Mouse (Mus musculus) limb, embryonic 13.5 days (tissue): ENCODE data around the gene Spata18. TPM values are rescaled to one million over a fixed set of nuclear protein-coding genes. Genes with fewer than 3 reads are reported as not detected.

Experiments
- ATAC-seq: fragments of 200-750 bp; cut with Nextera tagmentation; 2 replicates; pipeline ENCODE4 v1.8.0; 2017; ENCODE audit warnings: low read depth, moderate number of reproducible peaks, moderate TSS enrichment; ENCODE audit not compliant: low FRiP score
- H3K27ac ChIP-seq: fragments of 300-500 bp; sonication (generic); 2 replicates; pipeline ENCODE4 v1.5.1; 2015; ENCODE audit warnings: inconsistent platforms, mild to moderate bottlenecking, moderate library complexity
- H3K27me3 ChIP-seq: fragments of 300-500 bp; sonication (generic); 2 replicates; pipeline ENCODE4 v1.6.1; 2015; ENCODE audit warnings: mild to moderate bottlenecking, inconsistent platforms
- H3K36me3 ChIP-seq: fragments of 300-500 bp; sonication (generic); 2 replicates; pipeline ENCODE4 v1.6.1; 2015; ENCODE audit warnings: inconsistent platforms, mild to moderate bottlenecking, moderate library complexity
- H3K4me1 ChIP-seq: fragments of 300-500 bp; sonication (generic); 2 replicates; pipeline ENCODE4 v1.6.1; 2015; ENCODE audit warnings: inconsistent platforms
- H3K4me2 ChIP-seq: fragments of 300-500 bp; sonication (generic); replicated peaks from 2 replicates; pipeline ENCODE4 v1.6.1; 2015; ENCODE audit warnings: inconsistent platforms, mild to moderate bottlenecking, moderate library complexity
- H3K4me3 ChIP-seq: fragments of 300-500 bp; sonication (generic); 2 replicates; pipeline ENCODE4 v1.5.1; 2015; ENCODE audit warnings: moderate library complexity, mild to moderate bottlenecking, inconsistent platforms
- H3K9ac ChIP-seq: fragments of 300-500 bp; sonication (generic); 2 replicates; pipeline ENCODE4 v1.6.1; 2015; ENCODE audit warnings: mild to moderate bottlenecking, inconsistent platforms
- H3K9me3 ChIP-seq: fragments of 300-500 bp; sonication (generic); 2 replicates; pipeline ENCODE4 v1.6.1; 2016; ENCODE audit warnings: inconsistent platforms
- whole genome bisulfite sequencing: fragments of 180-500 bp; shearing (Covaris S2); methylation state at CpG from one replicate; pipeline ENCODE4 v1.1.7; 2015; 5-methylcytosine and 5-hydroxymethylcytosine counted together
- polyA plus RNA-seq: library from polyadenylated mRNA; unstranded; fragments of >200 nt; fragmentation: Nextera tagmentation; extraction: Ambion mirVana; gene quantifications from 2 replicates; pipeline ENCODE4 v1.2.1, GENCODE M21; 2015

Gene Spata18
- polyA plus RNA-seq, 1 experiment from 2014 or later = 1.9 TPM

DNA sequence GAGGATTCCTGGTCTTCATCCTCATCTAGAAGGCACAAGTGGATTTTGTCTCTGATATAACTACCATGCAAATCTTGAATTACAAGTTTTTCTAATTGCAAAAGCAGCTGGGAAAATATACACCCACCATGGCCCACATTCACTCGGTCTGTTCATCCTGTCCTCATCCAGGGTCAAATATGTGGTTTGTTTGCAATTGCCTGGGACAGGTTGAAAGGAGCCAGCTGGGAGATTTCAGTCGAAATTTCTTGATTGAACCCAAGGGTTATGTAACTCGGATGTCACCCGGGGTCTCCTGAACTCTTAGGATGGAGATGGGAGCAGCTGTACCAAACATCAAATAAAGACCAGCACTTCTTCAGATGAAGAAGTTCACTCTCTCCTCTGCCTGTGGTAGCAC is 46.5 kb downstream of the Spata18 start:
- Histone ChIP-seq H3K27ac (no peak overlapping the region), H3K27me3 (no peaks in the 10 kb centered on the region), H3K4me2 (no peak overlapping the region), H3K9ac (no peak overlapping the region), H3K4me1 (peaks cover 36% of the 10 kb centered on the region), H3K36me3 (no peaks in the 10 kb centered on the region), H3K4me3 (no peak overlapping the region), H3K9me3 (no peaks in the 10 kb centered on the region)
- ATAC-seq = no peak
- WGBS = 74% methylated on average over 4 of the region's 4 CpGs

DNA sequence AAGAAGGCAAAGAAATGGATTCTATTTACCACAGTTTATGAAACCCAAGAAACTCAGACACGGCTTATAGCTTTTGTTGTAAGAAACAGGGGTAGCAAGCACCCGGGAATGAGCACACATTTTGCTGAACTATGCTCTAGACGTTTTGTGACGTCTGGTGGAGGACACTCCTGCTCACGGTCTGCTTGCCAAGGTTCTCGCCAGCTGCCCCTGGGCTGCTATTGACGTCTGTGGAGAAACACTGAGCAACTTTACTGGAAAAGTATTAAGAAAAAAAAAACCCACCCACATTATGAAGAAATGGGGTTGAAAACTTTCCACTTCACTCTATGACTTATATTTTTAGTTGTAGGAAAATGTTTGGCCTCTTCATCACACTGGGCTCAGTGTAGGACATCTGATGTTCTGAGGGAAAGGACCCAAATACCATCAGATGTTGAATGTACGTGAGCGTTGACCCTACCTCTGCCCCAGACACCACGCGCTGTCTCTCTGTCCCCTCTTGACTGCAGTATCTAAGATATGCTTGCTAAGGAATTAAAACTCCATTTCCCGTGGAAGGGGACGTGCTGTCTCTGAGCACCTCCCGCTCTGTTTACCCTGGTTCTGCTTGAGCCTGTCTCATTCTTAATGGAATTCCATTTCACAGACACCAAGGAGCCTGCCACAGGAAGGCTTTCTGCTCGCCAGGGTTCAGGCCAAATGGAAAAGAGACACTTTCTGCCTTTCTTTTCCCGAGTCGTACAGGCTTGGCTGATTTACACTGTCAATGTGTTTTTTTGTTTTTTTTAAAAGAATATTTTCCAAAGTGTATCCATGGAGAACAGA is 50.1 kb downstream of the Spata18 start:
- Histone ChIP-seq H3K9me3 (no peaks in the 10 kb centered on the region), H3K27me3 (no peaks in the 10 kb centered on the region), H3K36me3 (no peaks in the 10 kb centered on the region), H3K4me1 (peaks cover 46% of the 10 kb centered on the region), H3K4me2 (no peak overlapping the region), H3K27ac (peak overlapping the region; percentile 87), H3K9ac (no peak overlapping the region), H3K4me3 (no peak overlapping the region)
- ATAC-seq = peak; percentile 35; the same call in 1 of the 2 replicates
- 60% methylated on average over 17 of the region's 17 CpGs for WGBS

DNA sequence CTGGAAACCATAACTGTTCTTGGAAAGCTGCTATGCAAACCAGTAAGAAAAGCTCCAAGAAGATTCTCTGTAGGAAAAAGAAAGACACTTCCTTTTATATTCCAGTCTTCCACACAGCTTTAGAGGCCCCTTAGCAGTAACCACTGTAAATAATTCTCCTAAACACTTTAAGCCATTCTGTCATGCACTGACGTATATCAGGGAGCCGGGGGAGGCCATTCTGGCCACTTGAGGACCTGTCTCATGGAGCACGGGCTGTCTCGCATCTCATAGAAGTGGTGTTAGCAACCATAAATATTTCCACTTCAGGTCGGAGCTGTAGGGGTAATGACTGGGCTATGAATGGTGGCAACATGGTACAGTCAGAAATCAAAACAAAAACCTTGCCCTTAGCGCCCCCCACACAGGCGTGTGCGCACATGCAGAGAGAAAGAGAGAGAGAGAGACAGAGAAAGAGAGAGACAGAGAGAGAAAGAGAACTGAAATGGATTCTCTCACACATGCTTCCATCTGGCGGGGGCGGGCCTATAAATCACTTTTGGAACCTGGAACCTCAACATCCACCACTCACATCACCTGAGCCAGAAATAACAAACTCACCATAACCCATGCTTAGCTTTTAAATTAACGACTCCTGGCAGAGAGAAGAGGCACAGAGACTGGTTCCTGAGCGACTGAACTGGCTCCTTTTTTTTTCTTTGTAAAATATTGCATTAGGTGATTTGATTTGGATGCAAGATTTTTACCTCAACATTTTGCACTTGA is 50.9 kb downstream of the Spata18 start:
- Histone ChIP-seq H3K36me3 (no peaks in the 10 kb centered on the region), H3K27ac (peak overlapping the region; percentile 87), H3K4me3 (no peak overlapping the region), H3K4me1 (peaks cover 46% of the 10 kb centered on the region), H3K4me2 (no peak overlapping the region), H3K27me3 (no peaks in the 10 kb centered on the region), H3K9me3 (no peaks in the 10 kb centered on the region), H3K9ac (no peak overlapping the region)
- ATAC-seq = peak; percentile 52; the same call in 1 of the 2 replicates
- 49% methylated on average over 12 of the region's 12 CpGs for WGBS

DNA sequence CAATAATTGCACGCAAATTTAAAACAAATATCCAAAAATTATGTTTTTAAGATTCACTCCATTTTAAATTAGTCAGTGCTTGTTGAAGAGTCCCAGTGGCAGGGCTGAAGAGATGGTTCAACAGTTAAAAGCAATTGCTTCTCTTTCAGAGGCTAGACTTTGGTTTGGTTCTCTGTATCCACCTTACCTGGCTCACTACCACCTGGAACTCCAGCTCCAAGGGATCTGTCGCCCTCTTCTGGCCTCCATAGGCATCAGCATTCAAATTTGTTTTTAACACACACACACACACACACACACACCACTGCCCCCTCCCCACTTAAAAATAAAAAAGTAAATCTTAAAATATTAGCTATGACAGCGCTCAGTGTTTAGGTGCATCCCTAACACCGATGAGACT is 51.9 kb downstream of the Spata18 start:
- Histone ChIP-seq H3K4me1 (peaks cover 52% of the 10 kb centered on the region), H3K4me3 (no peak overlapping the region), H3K27ac (peak overlapping the region; percentile 87; the same call in 1 of the 2 replicates), H3K9me3 (no peaks in the 10 kb centered on the region), H3K4me2 (no peak overlapping the region), H3K9ac (no peak overlapping the region), H3K27me3 (no peaks in the 10 kb centered on the region), H3K36me3 (no peaks in the 10 kb centered on the region)
- 94% methylated on average over 4 of the region's 4 CpGs for WGBS
- no peak for ATAC-seq

DNA sequence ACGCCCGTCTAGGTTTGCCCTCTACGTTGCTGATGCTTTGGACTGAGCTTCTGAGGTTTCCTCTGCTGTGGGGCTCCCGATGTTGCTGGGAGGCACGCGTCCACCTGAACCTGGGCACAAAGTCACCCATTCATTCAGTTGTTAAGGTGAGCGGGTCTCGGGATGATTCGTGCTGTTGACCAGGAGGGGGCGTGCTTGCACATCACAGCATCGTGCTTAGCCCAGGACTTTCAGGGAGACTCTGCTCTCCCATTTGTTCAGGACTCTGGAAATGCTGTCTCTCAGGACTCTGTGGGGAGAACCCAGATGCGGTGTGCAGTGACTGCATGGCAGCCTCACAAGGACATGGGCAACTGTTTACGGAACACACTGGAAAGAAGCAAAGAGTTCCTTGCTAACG is 53.1 kb downstream of the Spata18 start:
- WGBS = 39% methylated on average over 14 of the region's 14 CpGs
- no peak overlapping the region for H3K4me3 ChIP-seq
- H3K27me3 ChIP-seq = no peaks in the 10 kb centered on the region
- no peaks in the 10 kb centered on the region for H3K36me3 ChIP-seq
- no peaks in the 10 kb centered on the region for H3K9me3 ChIP-seq
- H3K27ac ChIP-seq = no peak overlapping the region
- H3K9ac ChIP-seq = no peak overlapping the region
- peaks cover 57% of the 10 kb centered on the region for H3K4me1 ChIP-seq
- no peak overlapping the region for H3K4me2 ChIP-seq
- ATAC-seq = no peak

DNA sequence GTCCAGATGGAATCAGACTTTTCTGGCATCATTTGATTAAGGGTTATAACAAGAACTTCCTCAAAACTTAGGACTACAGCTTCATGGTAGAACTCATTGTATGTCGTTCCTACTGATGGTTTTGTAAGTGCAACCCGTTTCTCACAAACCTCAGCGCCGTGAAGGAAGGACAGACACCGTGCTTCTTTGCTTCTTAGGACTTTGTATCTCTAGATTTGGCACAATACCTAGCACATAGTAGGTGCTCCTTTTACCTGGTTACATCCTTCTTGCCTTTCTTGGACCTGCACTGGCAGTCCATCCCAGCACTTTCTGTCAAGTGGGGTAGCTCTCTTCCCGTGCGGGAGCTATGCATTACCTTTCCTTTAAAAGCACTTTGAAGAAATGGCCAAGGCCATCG is 53.6 kb downstream of the Spata18 start:
- Histone ChIP-seq H3K27ac (peak overlapping the region; percentile 28; the same call in 1 of the 2 replicates), H3K4me2 (no peak overlapping the region), H3K4me1 (peaks cover 58% of the 10 kb centered on the region), H3K27me3 (no peaks in the 10 kb centered on the region), H3K4me3 (no peak overlapping the region), H3K9me3 (no peaks in the 10 kb centered on the region), H3K36me3 (no peaks in the 10 kb centered on the region), H3K9ac (0 out of 2 replicates have a peak overlapping the region, but pooled peaks have one; percentile 25)
- ATAC-seq = no peak
- WGBS = 75% methylated on average over 8 of the region's 8 CpGs

DNA sequence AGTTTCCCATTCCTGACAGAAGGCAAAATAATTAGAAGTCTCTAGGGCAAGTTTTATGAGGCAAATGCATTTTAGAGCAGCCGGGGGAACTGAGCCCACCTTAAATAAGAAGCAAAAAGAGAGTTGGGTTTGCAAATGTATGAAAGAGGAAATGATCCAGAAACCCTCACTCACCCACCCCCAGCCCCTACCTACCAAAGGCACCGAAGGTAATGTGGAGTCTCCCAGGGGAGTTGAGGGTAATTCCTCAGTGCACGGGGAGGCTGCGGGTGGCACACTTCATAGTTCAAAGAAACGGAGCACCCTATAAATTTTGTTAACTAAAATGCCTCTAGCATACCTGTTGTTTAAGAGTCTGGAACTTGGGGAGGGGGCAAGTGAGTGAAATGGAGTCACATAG is 54.1 kb downstream of the Spata18 start:
- WGBS = 28% methylated on average over 5 of the region's 5 CpGs
- Histone ChIP-seq H3K4me2 (no peak overlapping the region), H3K27me3 (no peaks in the 10 kb centered on the region), H3K4me1 (peaks cover 58% of the 10 kb centered on the region), H3K9ac (no peak overlapping the region), H3K36me3 (no peaks in the 10 kb centered on the region), H3K27ac (peak overlapping the region; percentile 28; the same call in 1 of the 2 replicates), H3K9me3 (no peaks in the 10 kb centered on the region), H3K4me3 (no peak overlapping the region)
- no peak for ATAC-seq

DNA sequence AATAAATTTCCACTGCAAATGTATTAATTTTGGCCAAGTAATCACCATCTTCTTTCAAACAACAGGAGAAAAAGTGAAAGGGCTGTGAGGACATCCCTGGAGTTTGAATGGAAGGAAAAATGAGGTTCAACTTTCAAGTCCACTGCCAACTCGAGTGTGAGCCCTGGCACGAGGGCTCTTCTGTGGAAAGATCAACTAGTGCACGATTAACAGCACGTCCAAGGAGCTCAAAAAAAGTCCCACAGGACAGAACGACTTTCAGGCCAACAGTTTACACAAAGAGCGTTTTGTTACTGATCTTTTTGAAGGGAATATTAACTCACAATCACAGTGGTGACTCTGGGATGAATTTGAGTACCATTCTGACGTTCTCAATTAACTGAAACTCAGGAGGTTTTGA is 61.7 kb downstream of the Spata18 start:
- WGBS = 42% methylated on average over 7 of the region's 7 CpGs
- H3K9ac ChIP-seq = no peak overlapping the region
- H3K9me3 ChIP-seq = no peaks in the 10 kb centered on the region
- no peaks in the 10 kb centered on the region for H3K36me3 ChIP-seq
- ATAC-seq = peak; percentile 17; the same call in 1 of the 2 replicates
- H3K27me3 ChIP-seq = no peaks in the 10 kb centered on the region
- no peak overlapping the region for H3K4me3 ChIP-seq
- H3K4me2 ChIP-seq = no peak overlapping the region
- H3K27ac ChIP-seq = peak overlapping the region; percentile 78
- H3K4me1 ChIP-seq = peaks cover 35% of the 10 kb centered on the region

DNA sequence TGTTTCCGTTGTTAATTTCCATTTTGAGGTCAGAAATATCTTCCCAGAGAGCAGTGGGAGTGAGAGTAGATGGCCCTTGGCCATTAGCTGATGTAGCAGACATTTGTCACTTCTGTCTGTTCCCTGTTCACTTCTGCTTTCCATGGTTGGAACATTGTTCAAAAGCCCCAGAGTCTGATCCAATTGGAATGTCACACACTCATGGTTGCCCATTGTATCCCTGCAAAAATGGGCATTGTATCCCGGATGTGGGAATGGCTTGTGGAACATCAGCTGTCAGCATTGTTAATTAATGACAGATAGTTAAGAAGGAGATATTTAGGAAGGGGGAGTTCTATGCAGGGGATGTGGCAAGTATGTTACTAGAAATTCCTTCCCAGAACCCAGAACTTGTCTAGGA is 65.8 kb downstream of the Spata18 start:
- no peak overlapping the region for H3K4me2 ChIP-seq
- no peak overlapping the region for H3K9ac ChIP-seq
- WGBS = 75% methylated on average over 2 of the region's 2 CpGs
- H3K4me3 ChIP-seq = no peak overlapping the region
- no peaks in the 10 kb centered on the region for H3K36me3 ChIP-seq
- no peaks in the 10 kb centered on the region for H3K9me3 ChIP-seq
- H3K27ac ChIP-seq = 0 out of 2 replicates have a peak overlapping the region, but pooled peaks have one; percentile 12
- no peaks in the 10 kb centered on the region for H3K27me3 ChIP-seq
- peaks cover 33% of the 10 kb centered on the region for H3K4me1 ChIP-seq
- ATAC-seq = no peak

DNA sequence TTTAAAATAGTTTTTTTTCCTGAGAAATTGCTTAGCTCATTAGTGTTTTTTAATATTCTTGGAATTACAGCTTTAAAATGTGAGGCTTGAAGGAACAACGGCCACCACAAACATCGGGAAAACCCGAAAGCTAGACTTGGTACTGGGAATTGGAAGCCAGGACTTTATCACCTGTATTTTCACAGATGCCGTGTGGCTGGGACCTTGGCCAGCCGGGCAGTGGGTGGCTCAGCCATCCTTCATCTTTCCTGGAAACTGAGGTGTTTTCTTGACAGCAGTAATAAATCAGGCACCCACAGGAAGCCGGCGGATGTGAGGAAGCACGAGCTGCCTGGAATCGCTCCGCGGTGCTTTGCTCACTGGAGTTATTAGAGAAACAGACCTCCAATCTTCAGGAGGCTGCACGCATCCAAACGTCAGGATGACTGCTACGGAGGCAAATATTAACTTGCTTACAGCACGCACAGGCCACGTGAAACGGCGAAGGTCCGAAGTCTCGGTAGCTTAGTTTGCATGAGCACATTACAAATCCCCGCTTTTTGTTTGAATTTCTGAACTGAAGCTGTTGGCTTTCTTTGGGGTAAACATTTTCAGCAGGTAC is 70.6 kb downstream of the Spata18 start:
- peaks cover 21% of the 10 kb centered on the region for H3K4me1 ChIP-seq
- H3K36me3 ChIP-seq = no peaks in the 10 kb centered on the region
- no peaks in the 10 kb centered on the region for H3K9me3 ChIP-seq
- peak overlapping the region; percentile 69; the same call in 1 of the 2 replicates for H3K27ac ChIP-seq
- no peak overlapping the region for H3K9ac ChIP-seq
- no peak; the same call in 1 of the 2 replicates for ATAC-seq
- WGBS = 45% methylated on average over 21 of the region's 21 CpGs
- H3K4me2 ChIP-seq = peak overlapping the region; percentile 39
- no peaks in the 10 kb centered on the region for H3K27me3 ChIP-seq
- no peak overlapping the region for H3K4me3 ChIP-seq

DNA sequence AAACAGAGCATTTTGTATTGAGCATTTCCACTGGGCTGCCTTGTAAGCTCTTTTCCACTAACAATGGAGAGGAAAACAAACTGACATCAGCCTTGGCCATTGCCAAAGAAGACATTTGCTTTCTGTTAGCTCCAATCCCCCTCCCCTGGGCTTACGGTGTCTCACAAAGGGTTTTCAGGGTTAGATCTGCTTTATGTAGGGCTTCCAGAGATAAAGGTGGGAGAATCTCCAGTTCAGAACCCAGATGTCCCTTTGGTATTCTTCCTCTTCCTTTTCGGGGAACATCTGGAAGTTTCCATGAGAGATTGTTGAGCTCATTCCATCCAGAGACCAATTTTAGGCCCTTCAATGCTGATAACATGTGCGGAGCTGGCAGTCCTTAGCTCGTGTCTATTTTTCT is 74.8 kb downstream of the Spata18 start:
- Histone ChIP-seq H3K4me2 (no peak overlapping the region), H3K9ac (no peak overlapping the region), H3K27me3 (no peaks in the 10 kb centered on the region), H3K4me3 (no peak overlapping the region), H3K27ac (no peak overlapping the region), H3K36me3 (no peaks in the 10 kb centered on the region), H3K9me3 (no peaks in the 10 kb centered on the region), H3K4me1 (peaks cover 22% of the 10 kb centered on the region)
- WGBS = 83% methylated on average over 4 of the region's 4 CpGs
- no peak for ATAC-seq

DNA sequence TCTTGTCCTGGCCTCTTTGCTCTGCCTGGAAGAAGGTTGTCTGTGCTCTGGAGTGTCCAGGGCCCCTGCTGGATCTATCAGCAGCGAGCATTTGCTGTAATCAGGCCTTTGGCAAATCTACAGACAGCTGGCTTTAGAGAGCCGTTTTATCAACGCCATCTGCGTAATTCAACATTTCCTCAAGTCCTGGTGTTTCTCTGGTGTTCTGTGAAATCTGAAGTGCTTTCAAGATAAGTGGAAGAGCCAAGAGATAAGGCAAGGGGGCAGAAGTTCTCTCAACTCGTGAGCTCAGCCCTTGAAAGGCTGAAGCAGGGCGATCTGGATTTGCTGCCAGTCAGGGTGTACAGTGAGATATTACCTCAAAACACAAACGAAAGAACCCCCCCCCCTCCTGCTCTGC is 77.5 kb downstream of the Spata18 start:
- peaks cover 40% of the 10 kb centered on the region for H3K4me1 ChIP-seq
- H3K9me3 ChIP-seq = no peaks in the 10 kb centered on the region
- no peak for ATAC-seq
- 69% methylated on average over 7 of the region's 7 CpGs for WGBS
- no peaks in the 10 kb centered on the region for H3K27me3 ChIP-seq
- no peak overlapping the region for H3K9ac ChIP-seq
- no peak overlapping the region for H3K4me3 ChIP-seq
- no peak overlapping the region for H3K4me2 ChIP-seq
- no peak overlapping the region for H3K27ac ChIP-seq
- no peaks in the 10 kb centered on the region for H3K36me3 ChIP-seq
